Mouse (Mus musculus) lung, embryonic 14.5 days (tissue): ENCODE results near the gene Cbarp. TPM values are rescaled to one million over a fixed set of nuclear protein-coding genes. Genes with fewer than 3 reads are reported as not detected.
A peak's percentile ranks its signal among the peaks of the same experiment; 100 is the strongest.

Experiments
- ATAC-seq: fragments of 200-750 bp; cut with Nextera tagmentation; 2 replicates; pipeline ENCODE4 v1.8.0; 2017; ENCODE audit warnings: mild to moderate bottlenecking, moderate TSS enrichment, moderate library complexity; ENCODE audit not compliant: insufficient read depth
- DNase-seq: peaks from one replicate; pipeline ENCODE4 v3.0.0-alpha.2; 2015
- H3K27ac ChIP-seq: fragments of 300-500 bp; sonication (generic); 2 replicates; pipeline ENCODE4 v1.5.1; 2014; ENCODE audit warnings: low read depth, mild to moderate bottlenecking, moderate library complexity
- H3K27me3 ChIP-seq: fragments of 300-500 bp; sonication (generic); 2 replicates; pipeline ENCODE4 v1.6.1; 2014; ENCODE audit warnings: low read length, control low read depth; ENCODE audit not compliant: insufficient read depth
- H3K36me3 ChIP-seq: fragments of 300-500 bp; sonication (generic); 2 replicates; pipeline ENCODE4 v1.6.1; 2014; ENCODE audit warnings: control low read depth; ENCODE audit not compliant: insufficient read depth
- H3K4me1 ChIP-seq: fragments of 300-500 bp; sonication (generic); 2 replicates; pipeline ENCODE4 v1.6.1; 2014; ENCODE audit warnings: antibody characterized with exemption, control low read depth; ENCODE audit not compliant: insufficient read depth
- H3K4me2 ChIP-seq: fragments of 300-500 bp; sonication (generic); 2 replicates; pipeline ENCODE4 v1.6.1; 2014; ENCODE audit warnings: mild to moderate bottlenecking
- H3K4me3 ChIP-seq: fragments of 300-500 bp; sonication (generic); 2 replicates; pipeline ENCODE4 v1.5.1; 2014; ENCODE audit warnings: low read depth, low read length
- H3K9ac ChIP-seq: fragments of 300-500 bp; sonication (generic); 2 replicates; pipeline ENCODE4 v1.6.1; 2014
- H3K9me3 ChIP-seq: fragments of 300-500 bp; sonication (generic); 2 replicates; pipeline ENCODE4 v1.6.1; 2016; ENCODE audit warnings: low read depth, low read length, control low read depth
- CTCF ChIP-seq: IDR thresholded peaks from 2 replicates; pipeline ENCODE4 v1.5.1; 2016; ENCODE audit warnings: antibody characterized with exemption, low read depth
- WGBS: fragments of 180-500 bp; shearing (Covaris S2); extraction: QIAGEN DNeasy Blood & Tissue Kit; methylation state at CpG from one replicate; pipeline ENCODE4 v1.1.7; 2014; 5-methylcytosine and 5-hydroxymethylcytosine counted together
- polyA plus RNA-seq: library from polyadenylated mRNA; unstranded; fragments of >200 nt; fragmentation: Nextera tagmentation; extraction: Ambion mirVana; gene quantifications from 2 replicates; pipeline ENCODE4 v1.2.1, GENCODE M21; 2014

Gene Cbarp
- polyA plus RNA-seq, 1 experiment from 2014 or later = 5.5 TPM

DNA sequence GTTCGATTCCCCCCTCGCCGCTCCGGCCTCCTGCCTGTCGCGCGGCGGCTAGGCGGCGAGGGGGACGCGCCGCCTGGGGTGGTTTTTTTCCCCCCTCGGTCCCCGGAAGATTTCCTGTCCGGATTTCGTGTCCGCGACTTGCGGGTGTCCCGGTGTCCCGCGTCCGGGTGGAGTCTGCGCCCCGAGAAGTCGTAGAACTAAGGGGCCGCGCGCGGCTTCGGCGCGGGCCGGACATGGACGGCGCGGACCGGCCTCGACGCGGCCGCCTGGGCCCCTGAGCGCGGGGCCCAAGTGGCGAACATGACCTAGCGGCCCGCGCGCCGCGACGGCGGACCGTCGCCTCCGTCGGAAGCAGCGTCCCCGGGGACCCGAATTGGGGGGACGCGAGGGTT lies 24.7 kb downstream of the Cbarp start:
- TF ChIP-seq CTCF = no peak
- Histone ChIP-seq H3K9me3 (no peaks in the 10 kb centered on the region), H3K36me3 (peaks cover 33% of the 10 kb centered on the region), H3K4me3 (peak overlapping the region; percentile 97), H3K27ac (peak overlapping the region; percentile 84), H3K27me3 (no peaks in the 10 kb centered on the region), H3K9ac (peak overlapping the region; percentile 91), H3K4me1 (peaks cover 19% of the 10 kb centered on the region), H3K4me2 (peak overlapping the region; percentile 91)
- WGBS = under 1% methylated on average over 63 of the region's 63 CpGs
- DNase-seq (no peak), ATAC-seq (no peak)

DNA sequence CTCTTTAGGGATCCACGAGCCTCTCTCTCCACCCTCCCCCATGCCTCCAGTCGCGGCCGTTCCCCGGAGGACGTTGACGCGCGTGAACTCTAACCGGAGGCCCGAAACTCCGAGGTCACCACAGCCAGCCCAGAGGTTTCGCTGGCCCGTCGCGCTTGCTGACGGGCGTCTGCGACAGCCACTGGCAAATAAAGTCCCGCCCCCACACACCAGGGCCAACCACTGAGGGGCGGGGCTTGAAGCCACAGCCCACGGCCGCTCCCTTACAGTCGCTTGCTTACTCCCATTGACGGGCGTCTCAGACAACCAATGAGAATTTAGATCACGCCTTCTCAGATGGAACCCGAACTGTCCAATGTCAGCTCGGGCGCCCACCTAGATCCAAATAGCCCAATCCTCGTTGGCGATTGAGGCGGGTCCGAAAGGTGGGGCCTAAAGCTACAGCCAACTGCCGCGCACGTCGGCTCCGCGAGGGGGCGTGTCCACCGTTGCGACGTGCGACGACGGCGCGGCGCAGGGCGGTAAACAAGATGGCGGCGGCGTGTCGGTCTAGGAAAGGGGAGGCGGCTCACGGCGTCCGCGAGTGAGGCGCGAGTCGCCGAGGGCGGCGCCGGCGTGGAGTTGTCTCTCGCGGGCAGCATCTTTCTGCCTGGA lies 25.2 kb downstream of the Cbarp start, which contains the start of gene Stk11:
Gene Stk11, plus strand, starts transcription at position 514 of the 654 bp plus-strand sequence.
- peak within 1 kb of the TSS; percentile 91 for H3K4me2 ChIP-seq
- under 1% methylated on average over 70 of the region's 70 CpGs for WGBS
- peaks cover 19% of the 10 kb centered on the region for H3K4me1 ChIP-seq
- peak; percentile 36; the same call in 1 of the 2 replicates for TF ChIP-seq CTCF
- H3K9ac ChIP-seq = peak within 1 kb of the TSS; percentile 91
- peaks cover 28% of the 10 kb centered on the region for H3K36me3 ChIP-seq
- peak; percentile 98 for ATAC-seq
- H3K27me3 ChIP-seq = no peaks in the 10 kb centered on the region
- H3K9me3 ChIP-seq = no peaks in the 10 kb centered on the region
- DNase-seq = peak; percentile 100
- peak within 1 kb of the TSS; percentile 89 for H3K27ac ChIP-seq
- peak within 1 kb of the TSS; percentile 97 for H3K4me3 ChIP-seq

- peak overlapping the region; percentile 91 for H3K4me2 ChIP-seq
- H3K4me1 ChIP-seq = peaks cover 19% of the 10 kb centered on the region
- ATAC-seq = peak; percentile 66
- H3K9ac ChIP-seq = peak overlapping the region; percentile 63
- WGBS = 2% methylated on average over 27 of the region's 27 CpGs
- no peaks in the 10 kb centered on the region for H3K9me3 ChIP-seq
- TF ChIP-seq CTCF = peak; percentile 98
- H3K27me3 ChIP-seq = no peaks in the 10 kb centered on the region
- DNase-seq = peak; percentile 98
- H3K36me3 ChIP-seq = peaks cover 20% of the 10 kb centered on the region
- H3K4me3 ChIP-seq = peak overlapping the region; percentile 97
- peak overlapping the region; percentile 89 for H3K27ac ChIP-seq
Observed at GRCm38 (mm10) chr10:80114341-80115284, 26.0 kb downstream of the Cbarp start.

DNA sequence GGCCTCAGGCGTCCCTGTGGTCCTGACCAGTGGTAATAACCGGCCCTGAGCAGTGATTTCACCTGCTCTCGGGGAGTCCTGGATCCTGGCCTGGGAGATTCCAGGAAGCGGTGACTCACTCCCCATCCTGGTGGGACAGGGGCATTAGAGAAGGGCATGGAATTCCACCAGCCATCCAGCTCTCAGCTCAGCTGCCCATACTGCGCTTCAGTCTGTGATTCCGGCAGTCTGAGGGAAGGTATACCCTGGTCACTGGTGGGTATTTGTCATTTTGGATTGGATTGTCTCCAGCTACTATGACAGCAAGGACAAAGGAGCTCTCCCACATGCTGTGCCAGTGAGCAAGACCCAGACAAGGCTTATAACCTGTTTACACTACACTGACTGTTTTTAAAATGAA lies 33.0 kb downstream of the Cbarp start:
- no peak for DNase-seq

DNA sequence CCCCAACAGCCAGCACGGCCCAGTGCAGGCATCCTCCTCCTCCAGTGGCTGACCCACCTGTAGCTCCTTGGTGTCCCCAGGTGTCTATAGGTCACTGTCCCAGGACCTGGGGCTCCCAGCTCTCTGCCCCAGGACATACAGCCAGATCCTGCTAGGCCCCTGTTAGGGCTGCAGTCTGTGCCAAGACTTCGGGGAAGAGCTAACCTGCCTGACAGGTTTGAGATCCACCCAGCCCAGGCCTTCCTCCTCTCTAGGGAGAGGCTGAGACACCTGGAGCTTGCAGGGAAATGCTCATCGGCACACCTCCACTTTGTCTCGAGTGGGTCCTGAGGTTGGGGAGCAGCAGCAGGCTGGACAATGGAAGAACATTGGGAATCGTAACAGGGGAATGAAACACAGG lies 34.7 kb downstream of the Cbarp start:
- ATAC-seq = no peak
- Histone ChIP-seq H3K4me3 (no peak overlapping the region), H3K4me1 (peaks cover 7% of the 10 kb centered on the region), H3K9me3 (no peaks in the 10 kb centered on the region), H3K36me3 (no peaks in the 10 kb centered on the region), H3K9ac (peak overlapping the region; percentile 29; the same call in 1 of the 2 replicates), H3K27ac (no peak overlapping the region), H3K27me3 (no peaks in the 10 kb centered on the region), H3K4me2 (no peak overlapping the region)
- 57% methylated on average over 5 of the region's 5 CpGs for WGBS
- no peak for DNase-seq
- TF ChIP-seq CTCF = no peak

More for the DNA sequence above, 33.0 kb downstream of the Cbarp start:
- Histone ChIP-seq H3K27me3 (no peaks in the 10 kb centered on the region), H3K4me1 (no peaks in the 10 kb centered on the region), H3K36me3 (no peaks in the 10 kb centered on the region), H3K4me2 (no peak overlapping the region), H3K9me3 (no peaks in the 10 kb centered on the region), H3K4me3 (no peak overlapping the region), H3K9ac (no peak overlapping the region), H3K27ac (no peak overlapping the region)
- no peak for ATAC-seq
- whole genome bisulfite sequencing = 49% methylated on average over 6 of the region's 6 CpGs
- TF ChIP-seq CTCF = no peak

DNA sequence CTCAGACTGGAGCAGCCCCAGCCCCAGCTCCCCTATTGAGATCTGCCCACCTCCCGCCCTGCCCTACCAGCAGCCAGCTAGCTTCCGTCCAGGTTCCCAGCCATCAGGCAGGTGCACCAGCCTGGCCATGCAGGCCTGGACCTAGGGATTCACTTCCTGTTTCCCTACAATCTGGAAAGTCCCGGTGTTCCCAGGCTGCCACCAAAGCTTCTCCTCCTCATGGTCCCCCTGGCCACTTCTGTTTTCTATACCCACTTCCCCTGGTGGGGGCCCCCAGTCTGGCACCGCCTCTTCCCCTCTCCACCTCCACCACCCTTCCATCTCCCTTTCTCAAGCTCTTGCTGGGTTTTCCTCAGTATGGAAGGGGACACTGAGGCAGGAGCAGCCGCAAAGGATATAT lies 35.2 kb downstream of the Cbarp start, which contains the start of gene Sbno2:
Gene Sbno2, minus strand, starts transcription at position 112 of the 400 bp plus-strand sequence.
- Histone ChIP-seq H3K9ac (peak within 1 kb of the TSS; percentile 29; the same call in 1 of the 2 replicates), H3K4me2 (no peak within 1 kb of the TSS)

DNA sequence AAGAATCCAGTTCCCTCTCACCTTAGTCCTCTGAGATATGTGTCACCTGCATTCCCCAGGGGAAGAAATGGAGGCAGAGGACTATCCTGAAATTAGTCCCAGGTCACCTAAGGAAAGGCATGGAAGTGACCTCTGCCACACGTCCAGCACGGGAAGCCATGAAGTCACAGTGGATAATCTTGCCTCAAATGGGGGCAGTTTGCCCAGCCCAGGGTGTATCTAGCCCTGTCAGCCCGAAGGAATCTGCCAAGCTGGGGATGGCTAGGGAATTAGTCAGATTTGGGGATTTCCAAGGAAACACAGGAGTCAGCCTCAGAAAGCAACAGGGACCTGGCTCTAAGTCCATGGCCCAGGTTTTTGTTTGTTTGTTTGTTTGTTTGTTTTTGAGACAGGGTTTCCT lies 36.5 kb downstream of the Cbarp start:
- H3K9me3 ChIP-seq = no peaks in the 10 kb centered on the region
- ATAC-seq (no peak), DNase-seq (no peak)
- no peak overlapping the region for H3K27ac ChIP-seq
- no peak overlapping the region for H3K4me3 ChIP-seq
- 80% methylated on average over 3 of the region's 3 CpGs for WGBS
- TF ChIP-seq CTCF = no peak
- H3K9ac ChIP-seq = no peak overlapping the region
- H3K4me1 ChIP-seq = peaks cover 9% of the 10 kb centered on the region
- H3K27me3 ChIP-seq = no peaks in the 10 kb centered on the region
- no peaks in the 10 kb centered on the region for H3K36me3 ChIP-seq
- no peak overlapping the region for H3K4me2 ChIP-seq

More for the DNA sequence above, 35.2 kb downstream of the Cbarp start, which contains the start of gene Sbno2:
- H3K4me3 ChIP-seq = no peak within 1 kb of the TSS
- 60% methylated on average over 5 of the region's 5 CpGs for WGBS
- no peak for TF ChIP-seq CTCF
- peaks cover 9% of the 10 kb centered on the region for H3K4me1 ChIP-seq
- H3K27me3 ChIP-seq = no peaks in the 10 kb centered on the region
- DNase-seq (no peak), ATAC-seq (no peak)
- H3K9me3 ChIP-seq = no peaks in the 10 kb centered on the region
- no peak within 1 kb of the TSS for H3K27ac ChIP-seq
- no peaks in the 10 kb centered on the region for H3K36me3 ChIP-seq
